Mouse (Mus musculus) erythroblast, embryonic 14.5 days (primary cell): ENCODE data around the gene 2210408I21Rik.

Source experiments
- GATA1 ChIP-seq: IDR thresholded peaks from 2 replicates; pipeline ENCODE4 v1.6.1; 2012; ENCODE audit warnings: low read length, inconsistent platforms, mixed read lengths
- TAL1 ChIP-seq: IDR thresholded peaks from 3 replicates; pipeline ENCODE4 v1.6.1; 2012; ENCODE audit warnings: low read length, inconsistent platforms, mixed read lengths

GRCm38 (mm10) chr13:77514046-77514445 is 378.7 kb downstream of the 2210408I21Rik start:
- TF ChIP-seq GATA1 (no peak), TAL1 (no peak)
